Mouse (Mus musculus): ENCODE results near the gene Pdzrn3.

The Pdzrn3 gene

GRCm38 (mm10) chr6:101327196-101327595, 50.5 kb downstream of the Pdzrn3 start:
- no peak for DNase-seq (ENCODE audit: low spot score in 2 of 2)

GRCm38 (mm10) chr6:101325842-101326639, 51.7 kb downstream of the Pdzrn3 start:
- no peak for DNase-seq (ENCODE audit: low spot score in 2 of 2)

GRCm38 (mm10) chr6:101322580-101322979, 55.1 kb downstream of the Pdzrn3 start:
- no peak for DNase-seq (ENCODE audit: low spot score in 2 of 2)

GRCm38 (mm10) chr6:101320386-101320785, 57.3 kb downstream of the Pdzrn3 start:
- DNase-seq (ENCODE audit: low spot score in 2 of 2): no peak

- DNase-seq (ENCODE audit: low spot score in 2 of 2): no peak
These were observed 58.2 kb downstream of the Pdzrn3 start for GRCm38 (mm10) chr6:101319374-101319967.

- no peak for DNase-seq (ENCODE audit: low spot score in 2 of 2)
These were observed 59.2 kb downstream of the Pdzrn3 start for GRCm38 (mm10) chr6:101318530-101318929.

- DNase-seq (ENCODE audit: low spot score in 2 of 2): no peak
These were observed 66.3 kb downstream of the Pdzrn3 start for GRCm38 (mm10) chr6:101311446-101311845.

GRCm38 (mm10) chr6:101310491-101310890, 67.2 kb downstream of the Pdzrn3 start:
- peak; percentile 44 to 49 for DNase-seq (ENCODE audit: low spot score in 2 of 2)

- DNase-seq (ENCODE audit: low spot score in 2 of 2): peak; percentile 55 to 71
These were observed 69.6 kb downstream of the Pdzrn3 start for GRCm38 (mm10) chr6:101307964-101308531.

GRCm38 (mm10) chr6:101306834-101307233, 70.9 kb downstream of the Pdzrn3 start:
- no peak for DNase-seq (ENCODE audit: low spot score in 2 of 2)

- no peak for DNase-seq (ENCODE audit: low spot score in 2 of 2)
These were observed 72.2 kb downstream of the Pdzrn3 start for GRCm38 (mm10) chr6:101305543-101305942.

GRCm38 (mm10) chr6:101303959-101304738, 73.5 kb downstream of the Pdzrn3 start:
- DNase-seq (ENCODE audit: low spot score in 2 of 2): peak; percentile 42 to 49

GRCm38 (mm10) chr6:101303501-101303900, 74.2 kb downstream of the Pdzrn3 start:
- DNase-seq (ENCODE audit: low spot score in 2 of 2): no peak

- DNase-seq (ENCODE audit: low spot score in 2 of 2): no peak
These were observed 76.5 kb downstream of the Pdzrn3 start for GRCm38 (mm10) chr6:101301154-101301553.

GRCm38 (mm10) chr6:101299434-101299833, 78.3 kb downstream of the Pdzrn3 start:
- no peak for DNase-seq (ENCODE audit: low spot score in 2 of 2)

- DNase-seq (ENCODE audit: low spot score in 2 of 2): no peak
These were observed 79.9 kb downstream of the Pdzrn3 start for GRCm38 (mm10) chr6:101297563-101298520.

GRCm38 (mm10) chr6:101296997-101297396, 80.7 kb downstream of the Pdzrn3 start:
- no peak for DNase-seq (ENCODE audit: low spot score in 2 of 2)

GRCm38 (mm10) chr6:101296280-101296679, 81.4 kb downstream of the Pdzrn3 start:
- DNase-seq (ENCODE audit: low spot score in 2 of 2): no peak

GRCm38 (mm10) chr6:101293036-101293572, 84.6 kb downstream of the Pdzrn3 start:
- DNase-seq (ENCODE audit: low spot score in 2 of 2): no peak

- no peak for DNase-seq (ENCODE audit: low spot score in 2 of 2)
These were observed 85.8 kb downstream of the Pdzrn3 start for GRCm38 (mm10) chr6:101291944-101292343.

GRCm38 (mm10) chr6:101290160-101290559, 87.5 kb downstream of the Pdzrn3 start:
- no peak for DNase-seq (ENCODE audit: low spot score in 2 of 2)
